Mouse (Mus musculus): Measurements from ENCODE around the gene Gnb3. TPM values are rescaled to one million over a fixed set of nuclear protein-coding genes. Genes with fewer than 3 reads are reported as not detected.
A peak's percentile ranks its signal among the peaks of the same experiment; 100 is the strongest.

Gene Gnb3
- polyA plus RNA-seq, 1 experiment from 2014 or later = 0.24 TPM

GRCm38 (mm10) chr6:124817563-124817962 is 22.5 kb downstream of the Gnb3 start:
- no peak overlapping the region for H3K4me2 ChIP-seq
- DNase-seq = no peak
- H3K9ac ChIP-seq = no peak overlapping the region
- peaks cover 75% of the 10 kb centered on the region for H3K36me3 ChIP-seq (ENCODE audit: insufficient read depth)
- H3K4me3 ChIP-seq (ENCODE audit: low read depth, low read length) = no peak overlapping the region
- no peaks in the 10 kb centered on the region for H3K9me3 ChIP-seq (ENCODE audit: low read depth, low read length)
- no peaks in the 10 kb centered on the region for H3K27me3 ChIP-seq (ENCODE audit: insufficient read depth, low read length)
- no peak for ATAC-seq (ENCODE audit: insufficient read depth)
- H3K4me1 ChIP-seq (ENCODE audit: insufficient read depth) = peaks cover 8% of the 10 kb centered on the region
- H3K27ac ChIP-seq (ENCODE audit: low read depth) = no peak overlapping the region
- WGBS = 92% methylated on average over 8 of the region's 8 CpGs
- no peak for TF ChIP-seq CTCF (IDR thresholded peaks at IDR 0.05; ENCODE audit: low read depth)

- Histone ChIP-seq H3K27me3 (ENCODE audit: insufficient read depth, low read length) (no peaks in the 10 kb centered on the region), H3K9me3 (ENCODE audit: low read depth, low read length) (no peaks in the 10 kb centered on the region), H3K4me3 (ENCODE audit: low read depth, low read length) (no peak overlapping the region), H3K9ac (no peak overlapping the region), H3K27ac (ENCODE audit: low read depth) (no peak overlapping the region), H3K4me2 (no peak overlapping the region), H3K4me1 (ENCODE audit: insufficient read depth) (peaks cover 12% of the 10 kb centered on the region), H3K36me3 (ENCODE audit: insufficient read depth) (peaks cover 75% of the 10 kb centered on the region)
- DNase-seq (no peak), ATAC-seq (ENCODE audit: insufficient read depth) (no peak)
- WGBS = 94% methylated on average over 11 of the region's 11 CpGs
- no peak for TF ChIP-seq CTCF (IDR thresholded peaks at IDR 0.05; ENCODE audit: low read depth)
Measured at GRCm38 (mm10) chr6:124817125-124817524, 22.9 kb downstream of the Gnb3 start.

GRCm38 (mm10) chr6:124816611-124817010 is 23.5 kb downstream of the Gnb3 start:
- DNase-seq (no peak), ATAC-seq (ENCODE audit: insufficient read depth) (no peak)
- Histone ChIP-seq H3K27ac (ENCODE audit: low read depth) (no peak overlapping the region), H3K4me1 (ENCODE audit: insufficient read depth) (peaks cover 15% of the 10 kb centered on the region), H3K9me3 (ENCODE audit: low read depth, low read length) (no peaks in the 10 kb centered on the region), H3K4me3 (ENCODE audit: low read depth, low read length) (no peak overlapping the region), H3K36me3 (ENCODE audit: insufficient read depth) (peaks cover 75% of the 10 kb centered on the region), H3K27me3 (ENCODE audit: insufficient read depth, low read length) (no peaks in the 10 kb centered on the region), H3K4me2 (no peak overlapping the region), H3K9ac (no peak overlapping the region)
- TF ChIP-seq CTCF (IDR thresholded peaks at IDR 0.05; ENCODE audit: low read depth) = no peak
- 80% methylated on average over 4 of the region's 4 CpGs for WGBS

GRCm38 (mm10) chr6:124814858-124815774 is 25.0 kb downstream of the Gnb3 start:
- H3K9ac ChIP-seq = no peak overlapping the region
- DNase-seq (peak; percentile 55), ATAC-seq (ENCODE audit: insufficient read depth) (no peak)
- H3K9me3 ChIP-seq (ENCODE audit: low read depth, low read length) = no peaks in the 10 kb centered on the region
- peak overlapping the region; percentile 64; the same call in 1 of the 2 replicates for H3K4me2 ChIP-seq
- H3K4me3 ChIP-seq (ENCODE audit: low read depth, low read length) = no peak overlapping the region
- 57% methylated on average over 9 of the region's 9 CpGs for WGBS
- peaks cover 74% of the 10 kb centered on the region for H3K36me3 ChIP-seq (ENCODE audit: insufficient read depth)
- no peaks in the 10 kb centered on the region for H3K27me3 ChIP-seq (ENCODE audit: insufficient read depth, low read length)
- TF ChIP-seq CTCF (IDR thresholded peaks at IDR 0.05; ENCODE audit: low read depth) = no peak
- H3K4me1 ChIP-seq (ENCODE audit: insufficient read depth) = peaks cover 15% of the 10 kb centered on the region
- H3K27ac ChIP-seq (ENCODE audit: low read depth) = no peak overlapping the region

GRCm38 (mm10) chr6:124814448-124814847 is 25.6 kb downstream of the Gnb3 start:
- Histone ChIP-seq H3K9ac (peak overlapping the region; percentile 85; the same call in 1 of the 2 replicates), H3K36me3 (ENCODE audit: insufficient read depth) (peaks cover 72% of the 10 kb centered on the region), H3K27ac (ENCODE audit: low read depth) (peak overlapping the region; percentile 26), H3K9me3 (ENCODE audit: low read depth, low read length) (no peaks in the 10 kb centered on the region), H3K4me3 (ENCODE audit: low read depth, low read length) (peak overlapping the region; percentile 76), H3K27me3 (ENCODE audit: insufficient read depth, low read length) (no peaks in the 10 kb centered on the region), H3K4me2 (peak overlapping the region; percentile 64), H3K4me1 (ENCODE audit: insufficient read depth) (peaks cover 18% of the 10 kb centered on the region)
- TF ChIP-seq CTCF (IDR thresholded peaks at IDR 0.05; ENCODE audit: low read depth) = no peak
- ATAC-seq (ENCODE audit: insufficient read depth) = peak; percentile 42
- 28% methylated on average over 8 of the region's 8 CpGs for WGBS
- DNase-seq = no peak

GRCm38 (mm10) chr6:124813933-124814332 is 26.1 kb downstream of the Gnb3 start, which contains the start of gene Tpi1:
Tpi1 (minus strand) TSS chr6:124814296.
- Histone ChIP-seq H3K4me1 (ENCODE audit: insufficient read depth) (peaks cover 18% of the 10 kb centered on the region), H3K4me3 (ENCODE audit: low read depth, low read length) (peak within 1 kb of the TSS; percentile 76), H3K36me3 (ENCODE audit: insufficient read depth) (peaks cover 67% of the 10 kb centered on the region), H3K4me2 (peak within 1 kb of the TSS; percentile 64), H3K27ac (ENCODE audit: low read depth) (peak within 1 kb of the TSS; percentile 96), H3K9me3 (ENCODE audit: low read depth, low read length) (no peaks in the 10 kb centered on the region), H3K9ac (peak within 1 kb of the TSS; percentile 85), H3K27me3 (ENCODE audit: insufficient read depth, low read length) (no peaks in the 10 kb centered on the region)
- DNase-seq = peak; percentile 95
- peak; percentile 89 for ATAC-seq (ENCODE audit: insufficient read depth)
- WGBS = 0% methylated on average over 22 of the region's 22 CpGs
- TF ChIP-seq CTCF (IDR thresholded peaks at IDR 0.05; ENCODE audit: low read depth) = no peak

- WGBS = under 1% methylated on average over 18 of the region's 18 CpGs
- peaks cover 63% of the 10 kb centered on the region for H3K36me3 ChIP-seq (ENCODE audit: insufficient read depth)
- H3K4me1 ChIP-seq (ENCODE audit: insufficient read depth) = peaks cover 18% of the 10 kb centered on the region
Measured at GRCm38 (mm10) chr6:124813496-124813895, 26.6 kb downstream of the Gnb3 start.

More at GRCm38 (mm10) chr6:124813496-124813895, 26.6 kb downstream of the Gnb3 start:
- H3K27ac ChIP-seq (ENCODE audit: low read depth) = peak overlapping the region; percentile 96
- H3K4me2 ChIP-seq = peak overlapping the region; percentile 64
- peak overlapping the region; percentile 85 for H3K9ac ChIP-seq
- H3K9me3 ChIP-seq (ENCODE audit: low read depth, low read length) = no peaks in the 10 kb centered on the region
- peak; percentile 53 for ATAC-seq (ENCODE audit: insufficient read depth)
- DNase-seq = peak; percentile 89
- H3K4me3 ChIP-seq (ENCODE audit: low read depth, low read length) = peak overlapping the region; percentile 76
- H3K27me3 ChIP-seq (ENCODE audit: insufficient read depth, low read length) = no peaks in the 10 kb centered on the region
- TF ChIP-seq CTCF (IDR thresholded peaks at IDR 0.05; ENCODE audit: low read depth) = no peak

Data from lung, embryonic 14.5 days (tissue).